Mouse (Mus musculus) stomach, postnatal 0 days (tissue): ENCODE measurements around the gene Hsd17b7.

Source experiments
- CTCF ChIP-seq: IDR thresholded peaks from 2 replicates; pipeline ENCODE4 v1.5.1; 2016; ENCODE audit warnings: antibody characterized with exemption, low read depth, mild to moderate bottlenecking, moderate library complexity
- EP300 ChIP-seq: optimal IDR thresholded peaks from 2 replicates; pipeline ENCODE3; 2016; ENCODE audit warnings: antibody characterized with exemption

DNA sequence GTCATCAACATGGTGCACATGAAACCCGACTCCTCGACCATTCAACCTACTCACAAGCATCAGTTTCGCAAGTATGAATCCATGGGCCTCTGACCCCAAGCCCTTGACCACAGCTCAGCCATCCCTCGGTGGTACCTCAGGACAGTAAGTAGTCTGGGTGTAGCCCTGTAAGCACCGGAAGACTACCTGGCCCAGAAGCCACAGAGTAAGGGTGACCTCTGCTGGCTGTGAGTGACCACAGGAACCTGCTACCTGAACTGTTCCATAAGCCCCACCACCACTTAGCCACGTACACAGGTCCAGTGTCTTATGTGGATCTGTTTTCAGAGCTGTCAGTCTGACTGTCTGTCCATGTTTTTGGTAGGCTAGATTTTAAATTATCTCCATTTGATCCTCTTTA lies 21.4 kb downstream of the Hsd17b7 start:
- TF ChIP-seq CTCF (peak; percentile 46), EP300 (no peak)
